In the genomic region with DNA sequence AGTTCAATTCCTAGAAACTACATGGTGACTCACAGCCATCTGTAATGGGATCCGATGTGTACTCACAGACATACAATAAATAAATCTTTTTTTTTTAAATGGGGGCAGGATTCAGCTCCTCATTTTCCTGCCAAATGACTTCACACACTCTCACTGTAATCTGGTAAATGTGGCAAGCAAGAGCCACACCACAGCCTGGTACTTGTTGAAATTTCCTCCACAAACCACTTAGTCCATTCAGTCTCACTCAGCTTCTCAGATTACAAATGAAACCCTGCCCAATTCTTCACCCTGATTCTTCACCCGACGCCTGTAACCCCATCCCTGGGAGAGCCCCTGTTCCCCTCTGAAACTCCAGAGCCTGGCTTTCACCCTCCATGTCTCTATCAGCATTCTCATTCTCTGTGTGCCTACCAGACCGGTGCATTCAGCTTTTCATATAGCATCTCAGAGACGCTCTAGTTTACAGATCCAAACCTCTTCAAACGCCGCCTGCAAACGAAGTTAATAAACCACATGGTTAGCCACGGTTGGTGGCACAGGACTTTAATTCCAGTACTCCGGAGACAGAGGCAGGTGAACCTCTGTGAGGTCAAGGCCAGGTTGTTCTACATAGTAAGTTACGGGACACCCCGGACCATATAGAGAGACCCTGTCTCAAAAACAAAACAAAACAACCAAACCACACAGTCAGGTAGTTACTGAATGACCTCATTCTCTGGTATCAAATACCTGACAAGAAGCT, we compare ENCODE assay signal across 1 mouse cellular context.
TF ChIP-seq lines count a peak whose summit lies in the region.

No protein-coding gene starts in this region.

TF ChIP-seq in CH12.LX, 34 proteins besides CTCF, POLR2A, EP300 and RAD21 (continued from another document):
- no peak for TF ChIP-seq MXI1 (IDR thresholded peaks at IDR 0.05; ENCODE audit: low read depth, low read length)
- TF ChIP-seq KAT2A (IDR thresholded peaks at IDR 0.05; ENCODE audit: insufficient replicate concordance, low read length): no peak
- TF ChIP-seq ZKSCAN1 (IDR thresholded peaks at IDR 0.05; ENCODE audit: borderline replicate concordance, low read depth, low read length): no peak
- TF ChIP-seq ELF1 (IDR thresholded peaks at IDR 0.05; ENCODE audit: low read depth, low read length): no peak
- no peak for TF ChIP-seq UBTF (IDR thresholded peaks at IDR 0.05; ENCODE audit: low read depth, low read length)
- no peak for TF ChIP-seq PAX5 (IDR thresholded peaks at IDR 0.05; ENCODE audit: low read length)
